Mouse (Mus musculus) liver, embryonic 14.5 days (tissue): ENCODE measurements at regions not wholly inside any gene's neighbourhood (a gene's known extent, or its start where the extent isn't known, plus 50 kb on each side); places are given as distances from the start of the nearest gene placed in this dataset.

Experiments used
- ATAC-seq: fragments of 200-750 bp; cut with Nextera tagmentation; 2 replicates; pipeline ENCODE4 v1.8.0; 2017; ENCODE audit warnings: moderate number of reproducible peaks, mild to moderate bottlenecking, moderate library complexity; ENCODE audit not compliant: insufficient read depth
- DNase-seq, 3 experiments: peaks; one replicate each; pipeline ENCODE4 v3.0.0-alpha.2; 2012 to 2013; ENCODE audit warnings: low read depth in 3 of 3, low spot score in 3 of 3
- H3K27ac ChIP-seq: fragments of 300-500 bp; sonication (generic); 2 replicates; pipeline ENCODE4 v1.5.1; 2014; ENCODE audit warnings: moderate library complexity, mild to moderate bottlenecking, control low read depth, inconsistent platforms
- H3K27me3 ChIP-seq: fragments of 300-500 bp; sonication (generic); 2 replicates; pipeline ENCODE4 v1.6.1; 2014; ENCODE audit warnings: mild to moderate bottlenecking, low read length, moderate library complexity; ENCODE audit not compliant: control insufficient read depth, insufficient read depth
- H3K36me3 ChIP-seq: fragments of 300-500 bp; sonication (generic); replicated peaks from 2 replicates; pipeline ENCODE4 v1.6.1; 2014; ENCODE audit warnings: low read depth; ENCODE audit not compliant: control insufficient read depth, insufficient read depth
- H3K4me1 ChIP-seq, 2 experiments: fragments of 200-500 bp in 1 of 2; fragments of 300-500 bp in 1 of 2; sonication (generic) in 1 of 2; replicated peaks; 2 replicates each; pipeline ENCODE4 v1.6.1; 2012 to 2014; ENCODE audit warnings: antibody characterized with exemption in 1 of 2, inconsistent platforms in 1 of 2, low read length in 1 of 2; ENCODE audit not compliant: control insufficient read depth in 2 of 2, insufficient read depth in 2 of 2
- H3K4me2 ChIP-seq: fragments of 300-500 bp; sonication (generic); 2 replicates; pipeline ENCODE4 v1.6.1; 2014; ENCODE audit warnings: low read depth, mild to moderate bottlenecking, control low read depth, moderate library complexity
- H3K4me3 ChIP-seq, 2 experiments: fragments of 200-500 bp in 1 of 2; fragments of 300-500 bp in 1 of 2; sonication (generic) in 1 of 2; 2 replicates each; pipeline ENCODE4 v1.5.1; 2012 to 2014; ENCODE audit warnings: low read depth in 2 of 2, low read length in 2 of 2, mild to moderate bottlenecking in 2 of 2, control low read depth in 1 of 2, inconsistent platforms in 1 of 2, moderate library complexity in 1 of 2; ENCODE audit not compliant: insufficient read depth in 1 of 2
- H3K9ac ChIP-seq: fragments of 300-500 bp; sonication (generic); replicated peaks from 2 replicates; pipeline ENCODE4 v1.6.1; 2014; ENCODE audit warnings: mild to moderate bottlenecking, control low read depth, moderate library complexity
- H3K9me3 ChIP-seq: fragments of 300-500 bp; sonication (generic); 2 replicates; pipeline ENCODE4 v1.6.1; 2016; ENCODE audit warnings: low read length, mixed read lengths; ENCODE audit not compliant: control insufficient read depth
- CTCF ChIP-seq: IDR thresholded peaks from 2 replicates; pipeline ENCODE4 v1.5.1; 2016; ENCODE audit warnings: antibody characterized with exemption, low read depth, control low read depth
- EP300 ChIP-seq: IDR thresholded peaks from 2 replicates; pipeline ENCODE4 v1.6.1; 2016; ENCODE audit warnings: antibody characterized with exemption, low read depth
- WGBS: fragments of 180-500 bp; shearing (Covaris S2); extraction: QIAGEN DNeasy Blood & Tissue Kit; methylation state at CpG from one replicate; pipeline ENCODE4 v1.1.7; 2014; ENCODE audit not compliant: insufficient replicate concordance; 5-methylcytosine and 5-hydroxymethylcytosine counted together

DNA sequence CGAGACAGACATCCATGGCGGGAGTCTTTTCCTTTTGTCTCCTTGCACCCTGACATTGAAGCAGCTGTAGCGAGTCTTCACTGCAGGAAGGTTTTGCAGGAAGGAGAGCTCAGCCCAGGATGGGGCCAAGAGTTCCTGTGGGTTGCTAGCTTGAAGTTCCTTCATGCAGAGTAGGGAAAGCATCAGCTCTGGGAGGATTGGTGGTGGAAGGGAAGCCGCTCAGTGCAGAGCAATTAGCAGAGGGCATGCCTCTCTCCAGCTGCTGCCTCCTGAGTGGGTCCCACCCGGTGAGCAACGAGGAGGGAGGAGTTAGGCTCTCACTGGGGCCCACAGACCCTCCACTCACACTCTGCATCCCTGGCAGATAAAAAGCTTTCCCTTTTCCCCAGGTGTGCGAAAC is 298.9 kb downstream of the Slc4a3 start:
- Histone ChIP-seq H3K4me3 (no peak overlapping the region), H3K4me1 (no peaks in the 10 kb centered on the region), H3K27ac (no peak overlapping the region), H3K4me2 (no peak overlapping the region), H3K36me3 (no peaks in the 10 kb centered on the region), H3K9ac (no peak overlapping the region), H3K9me3 (no peaks in the 10 kb centered on the region), H3K27me3 (no peaks in the 10 kb centered on the region)
- DNase-seq (no peak), ATAC-seq (no peak)
- TF ChIP-seq CTCF (no peak), EP300 (no peak)
- WGBS = 38% methylated on average over 7 of the region's 7 CpGs

DNA sequence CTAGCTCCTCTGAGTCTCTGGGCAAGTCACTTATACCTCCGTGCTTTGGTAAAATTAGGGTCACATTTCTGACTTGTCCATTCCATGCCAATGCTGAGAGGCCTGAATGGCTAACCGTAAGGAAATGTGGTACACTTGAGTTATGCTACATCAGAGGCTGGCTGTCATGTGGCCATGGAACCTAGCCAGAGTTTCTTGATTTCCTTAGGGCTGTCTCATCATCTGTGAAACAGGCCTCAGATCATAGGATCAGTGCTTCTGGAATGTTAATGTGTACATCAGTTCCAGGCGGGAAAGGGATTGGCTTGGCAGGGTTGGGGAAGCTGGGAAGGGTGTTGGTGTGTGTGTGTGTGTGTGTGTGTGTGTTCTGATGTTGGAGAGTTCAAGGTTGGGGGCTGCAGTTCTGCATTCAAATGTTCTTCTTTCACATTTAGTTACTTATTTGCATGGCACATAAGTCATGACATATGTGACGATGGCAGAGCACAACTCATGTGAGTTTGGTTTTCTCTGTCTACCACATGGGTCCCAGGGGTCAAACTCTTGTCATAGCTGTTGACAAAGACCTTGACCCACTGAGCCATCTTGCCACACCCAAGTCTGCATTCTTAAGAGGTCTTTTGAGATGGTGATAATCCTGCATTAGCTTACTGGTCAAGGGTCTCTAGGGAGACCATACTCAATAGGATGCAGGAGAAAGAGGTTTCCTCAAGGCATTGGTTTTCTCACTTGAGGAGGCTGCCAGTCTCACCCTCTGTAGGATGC is 299.9 kb downstream of the Slc4a3 start:
- Histone ChIP-seq H3K4me2 (no peak overlapping the region), H3K27ac (no peak overlapping the region), H3K4me1 (no peaks in the 10 kb centered on the region), H3K9me3 (no peaks in the 10 kb centered on the region), H3K27me3 (no peaks in the 10 kb centered on the region), H3K36me3 (no peaks in the 10 kb centered on the region), H3K4me3 (no peak overlapping the region), H3K9ac (no peak overlapping the region)
- no peak for TF ChIP-seq CTCF
- no peak for TF ChIP-seq EP300
- 60% methylated on average over 4 of the region's 4 CpGs for WGBS
- no peak for DNase-seq
- ATAC-seq = no peak

DNA sequence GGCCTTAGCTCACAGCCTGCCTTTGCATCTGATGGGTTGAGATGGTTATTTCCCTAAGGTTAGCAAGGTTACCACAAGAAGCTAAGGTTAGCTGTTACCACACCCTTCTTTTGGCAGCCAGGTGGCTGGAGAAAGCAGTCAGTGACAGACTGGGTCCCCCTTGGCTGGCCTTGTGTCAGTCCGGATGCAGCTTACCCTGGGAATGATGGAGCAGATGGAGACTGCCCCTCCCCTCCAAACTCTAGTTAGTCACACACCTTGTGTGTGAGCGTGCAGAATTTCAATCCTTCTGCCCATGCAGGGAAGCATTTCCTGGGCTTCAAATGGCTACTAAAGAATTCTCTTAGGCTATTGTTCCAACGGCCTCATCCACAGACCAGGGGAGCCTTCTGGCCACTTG is 301.6 kb downstream of the Slc4a3 start:
- ATAC-seq (no peak), DNase-seq (no peak)
- Histone ChIP-seq H3K9me3 (no peaks in the 10 kb centered on the region), H3K4me1 (no peaks in the 10 kb centered on the region), H3K4me3 (no peak overlapping the region), H3K27me3 (no peaks in the 10 kb centered on the region), H3K27ac (no peak overlapping the region), H3K4me2 (no peak overlapping the region), H3K9ac (no peak overlapping the region), H3K36me3 (no peaks in the 10 kb centered on the region)
- TF ChIP-seq CTCF = no peak
- no peak for TF ChIP-seq EP300
- 57% methylated on average over 3 of the region's 3 CpGs for WGBS

DNA sequence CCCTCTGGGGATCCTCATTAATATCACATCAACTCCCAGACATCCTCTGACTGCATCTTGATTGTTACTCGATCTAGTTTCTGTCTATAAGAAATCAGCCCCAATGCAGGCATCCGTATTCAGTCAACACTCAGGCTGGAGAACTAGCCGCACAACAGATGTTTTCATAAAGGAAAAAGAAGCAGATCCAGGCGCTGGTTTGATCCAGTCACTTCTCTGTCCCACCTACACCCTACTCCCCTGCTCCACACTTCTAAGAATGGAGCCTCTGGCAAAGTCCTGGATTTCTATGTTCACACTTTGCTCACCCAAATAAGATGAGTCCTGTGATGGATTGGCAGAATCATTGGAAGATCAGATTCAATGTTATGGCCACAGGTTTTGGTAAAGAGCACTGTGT is 302.4 kb downstream of the Slc4a3 start:
- Histone ChIP-seq H3K9ac (no peak overlapping the region), H3K9me3 (no peaks in the 10 kb centered on the region), H3K4me2 (no peak overlapping the region), H3K36me3 (no peaks in the 10 kb centered on the region), H3K27ac (no peak overlapping the region), H3K4me3 (no peak overlapping the region), H3K27me3 (no peaks in the 10 kb centered on the region), H3K4me1 (no peaks in the 10 kb centered on the region)
- DNase-seq = no peak
- ATAC-seq = no peak
- WGBS = 67% methylated on average over 4 of the region's 4 CpGs
- TF ChIP-seq EP300 (no peak), CTCF (no peak)

DNA sequence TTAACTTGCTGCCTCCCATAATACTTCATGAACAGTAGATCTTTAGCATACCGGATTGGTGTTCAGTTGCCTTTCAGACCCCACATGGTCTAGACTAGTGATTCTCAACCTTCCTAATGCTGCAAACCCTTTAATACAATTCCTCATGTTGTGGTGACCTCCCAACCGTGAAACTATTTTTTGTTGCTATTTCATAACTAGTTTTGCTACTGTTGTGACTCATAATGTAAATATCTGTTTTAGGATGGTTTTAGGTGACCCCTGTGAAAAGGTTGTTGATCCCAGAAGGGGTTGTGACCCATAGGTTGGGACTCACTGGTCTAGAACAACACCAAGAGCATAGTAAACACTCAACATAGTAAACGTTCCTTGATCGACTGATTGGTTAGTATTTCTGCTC is 304.1 kb downstream of the Slc4a3 start:
- Histone ChIP-seq H3K27ac (no peak overlapping the region), H3K4me3 (no peak overlapping the region), H3K27me3 (no peaks in the 10 kb centered on the region), H3K36me3 (no peaks in the 10 kb centered on the region), H3K9me3 (no peaks in the 10 kb centered on the region), H3K4me1 (no peaks in the 10 kb centered on the region), H3K9ac (no peak overlapping the region), H3K4me2 (no peak overlapping the region)
- ATAC-seq (no peak), DNase-seq (no peak)
- WGBS = 67% methylated on average over 4 of the region's 4 CpGs
- TF ChIP-seq CTCF (no peak), EP300 (no peak)
